Mouse (Mus musculus): ENCODE results near the gene Ccdc169. TPM values are rescaled to one million over a fixed set of nuclear protein-coding genes. Genes with fewer than 3 reads are reported as not detected.

Ccdc169 gene
- polyA plus RNA-seq, 1 experiment from 2014 or later = not detected

Small RNA genes lying within 50 kb of the gene (microRNA-seq; reads per million reads assigned to microRNA genes)
- not detected for gene Gm22029

Other genes starting within 250 kb of the Ccdc169 start
- 0.14 TPM in 1 of 2 replicates, not detected in the other for gene Sertm1, start 221.5 kb upstream of the Ccdc169 start, polyA plus RNA-seq (2014; fragmentation: Nextera tagmentation; extraction: Ambion mirVana)
- 1.6 and 2.1 TPM in 2 replicates for gene Ccna1, start 81.8 kb upstream of the Ccdc169 start, polyA plus RNA-seq (2014; fragmentation: Nextera tagmentation; extraction: Ambion mirVana)
- 33.4 and 49.6 TPM in 2 replicates for gene Spg20, start 25.2 kb upstream of the Ccdc169 start, polyA plus RNA-seq (2014; fragmentation: Nextera tagmentation; extraction: Ambion mirVana)
- gene Sohlh2, start 44.7 kb downstream of the Ccdc169 start, polyA plus RNA-seq (2014; fragmentation: Nextera tagmentation; extraction: Ambion mirVana) = not detected in 2 replicates
- gene Dclk1, start 105.0 kb downstream of the Ccdc169 start, polyA plus RNA-seq (2014; fragmentation: Nextera tagmentation; extraction: Ambion mirVana) = 18.1 and 24.5 TPM in 2 replicates

Measured in kidney, embryonic 14.5 days (tissue).